Mouse (Mus musculus) bone marrow, adult 2 months (tissue): ENCODE results near the gene Spata21. TPM values are rescaled to one million over a fixed set of nuclear protein-coding genes. Genes with fewer than 3 reads are reported as not detected.
"Not testable (repeated sequence)": the region's sequence is repeated elsewhere in the genome, so short reads cannot be mapped to it uniquely, and the experiment has no call there.

Source experiments
- H3K27ac ChIP-seq: fragments of 200-500 bp; 2 replicates; pipeline ENCODE4 v1.5.1; 2012; ENCODE audit warnings: low read depth, mild to moderate bottlenecking, control low read depth, inconsistent platforms, low read length; ENCODE audit not compliant: control insufficient read depth, poor library complexity, insufficient read depth
- H3K4me1 ChIP-seq: fragments of 200-500 bp; 2 replicates; pipeline ENCODE4 v1.6.1; 2011; ENCODE audit warnings: low read length; ENCODE audit not compliant: control insufficient read depth, insufficient read depth
- H3K4me3 ChIP-seq: fragments of 200-500 bp; replicated peaks from 2 replicates; pipeline ENCODE3; 2011; ENCODE audit warnings: mild to moderate bottlenecking, low read depth, low read length, control low read depth; ENCODE audit not compliant: control insufficient read depth
- CTCF ChIP-seq: fragments of 200-500 bp; IDR thresholded peaks from 2 replicates; pipeline ENCODE4 v1.5.1; 2011; ENCODE audit warnings: low read length, control low read depth; ENCODE audit not compliant: control insufficient read depth, insufficient read depth
- POLR2A ChIP-seq: fragments of 200-500 bp; IDR thresholded peaks from 2 replicates; pipeline ENCODE4 v1.6.1; 2011; ENCODE audit warnings: low read depth, mild to moderate bottlenecking, control low read depth, low read length, borderline replicate concordance; ENCODE audit not compliant: control insufficient read depth
- WGBS: fragments of 180-500 bp; shearing (Covaris S2); methylation state at CpG from one replicate; pipeline ENCODE4 v1.1.7; 2018; 5-methylcytosine and 5-hydroxymethylcytosine counted together
- polyA plus RNA-seq: library from polyadenylated mRNA; stranded (reverse); fragments of >200 nt; gene quantifications from 2 replicates; pipeline ENCODE4 v1.2.4, GENCODE M21; 2011; ENCODE audit warnings: low replicate concordance; ENCODE audit not compliant: missing spikeins, insufficient read depth, insufficient read length

The Spata21 gene
- polyA plus RNA-seq, 1 experiment: not detected

- under 1% methylated on average over 29 of the region's 29 CpGs for WGBS
- Histone ChIP-seq H3K4me1 (peaks cover 4% of the 10 kb centered on the region; the same call in 1 of the 2 replicates), H3K27ac (peak overlapping the region; percentile 95), H3K4me3 (peak overlapping the region; percentile 87)
- TF ChIP-seq POLR2A: no peak
- TF ChIP-seq CTCF: no peak
Observed at GRCm38 (mm10) chr4:141138425-141139115, 50.4 kb downstream of the Spata21 start.

- Histone ChIP-seq H3K4me3 (peak within 1 kb of the TSS; percentile 87), H3K4me1 (peaks cover 4% of the 10 kb centered on the region; the same call in 1 of the 2 replicates), H3K27ac (peak within 1 kb of the TSS; percentile 95)
- TF ChIP-seq CTCF (no peak), POLR2A (peak; percentile 73; the same call in 1 of the 2 replicates)
- WGBS: under 1% methylated on average over 63 of the region's 63 CpGs
Observed at GRCm38 (mm10) chr4:141139116-141139970, 51.2 kb downstream of the Spata21 start, which contains the start of gene Szrd1. Szrd1 (minus strand) TSS chr4:141139775.

GRCm38 (mm10) chr4:141140354-141140753, 52.2 kb downstream of the Spata21 start:
- H3K27ac ChIP-seq, H3K4me3 ChIP-seq, H3K4me1 ChIP-seq: not testable (repeated sequence)
- 84% methylated on average over 9 of the region's 9 CpGs for WGBS

DNA sequence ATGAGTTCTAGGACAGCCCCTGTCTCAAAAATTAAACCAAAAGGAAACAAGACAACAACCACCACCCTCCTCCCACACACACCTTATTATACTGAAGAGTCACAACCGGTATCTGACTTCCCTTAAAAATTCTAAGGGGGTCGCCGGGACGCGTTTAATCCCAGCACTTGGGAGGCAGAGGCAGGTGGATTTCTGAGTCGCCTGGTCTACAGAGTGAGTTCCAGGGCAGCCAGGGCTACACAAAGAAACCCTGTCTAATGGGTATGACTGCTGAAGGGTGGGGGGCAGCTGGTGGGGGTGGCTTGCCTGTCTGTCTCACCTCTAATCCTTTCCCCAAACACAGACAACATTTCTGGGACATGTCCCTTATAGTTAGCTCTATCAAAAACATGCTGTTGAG, 52.8 kb downstream of the Spata21 start:
- 90% methylated on average over 6 of the region's 6 CpGs for WGBS
- peaks cover 1% of the 10 kb centered on the region; the same call in 1 of the 2 replicates for H3K4me1 ChIP-seq
- TF ChIP-seq POLR2A (no peak), CTCF (no peak)
- H3K4me3 ChIP-seq: no peak overlapping the region
- no peak overlapping the region for H3K27ac ChIP-seq

DNA sequence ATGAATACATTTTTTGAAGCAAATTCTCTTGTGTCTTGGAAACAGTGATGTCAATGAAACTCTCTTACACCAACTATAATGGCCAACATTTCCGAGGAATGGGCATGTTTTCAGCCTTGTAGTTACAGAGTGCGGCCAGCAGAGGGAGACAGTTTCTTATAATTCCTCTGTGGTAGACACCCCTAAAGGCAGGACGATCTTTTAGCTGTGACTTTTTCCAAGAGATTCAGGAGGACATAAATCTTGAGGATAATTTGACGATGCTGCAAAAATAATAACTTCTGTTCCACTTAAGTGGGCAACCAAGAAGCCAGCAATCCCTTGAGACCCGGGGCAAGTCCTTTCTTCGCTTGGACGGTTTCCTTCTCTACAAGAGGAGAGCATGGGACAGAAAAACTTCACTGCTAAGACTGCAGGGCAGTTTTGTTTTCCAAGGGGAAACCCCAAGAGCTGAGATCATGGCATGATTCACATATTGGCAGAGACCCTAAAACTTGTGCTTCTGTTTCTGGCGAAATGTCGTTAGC, 54.2 kb downstream of the Spata21 start:
- Histone ChIP-seq H3K27ac (no peak overlapping the region), H3K4me1 (peaks cover 1% of the 10 kb centered on the region; the same call in 1 of the 2 replicates), H3K4me3 (no peak overlapping the region)
- 20% methylated on average over 9 of the region's 9 CpGs for WGBS
- TF ChIP-seq CTCF (0 out of 2 replicates have a peak, but pooled peaks have one; percentile 24), POLR2A (no peak)

- not testable (repeated sequence) for H3K4me3 ChIP-seq, H3K27ac ChIP-seq, H3K4me1 ChIP-seq
- WGBS: 76% methylated on average over 11 of the region's 16 CpGs
Observed at GRCm38 (mm10) chr4:141145124-141145523, 57.0 kb downstream of the Spata21 start.

GRCm38 (mm10) chr4:141146491-141147033, 58.4 kb downstream of the Spata21 start:
- no peak overlapping the region for H3K4me3 ChIP-seq
- no peak overlapping the region for H3K27ac ChIP-seq
- 80% methylated on average over 6 of the region's 6 CpGs for WGBS
- TF ChIP-seq POLR2A: no peak
- no peak for TF ChIP-seq CTCF
- H3K4me1 ChIP-seq: peaks cover 1% of the 10 kb centered on the region
